ENCODE assay signal across 16 mouse cellular contexts in genomic region chr3:116493658-116494057, GRCm38 (mm10).
"Had no signal": no experiment of that assay in that cellular context is flagged by ENCODE, and none has a peak within 500 bp of the region (broad histone marks: within the 10 kb centered on the region; RNA-seq: fewer than 3 reads in every experiment).

No protein-coding gene starts in this region.

- ATAC-seq: lung, postnatal 0 days; midbrain, embryonic 16.5 days had no signal

- H3K27me3 ChIP-seq: kidney, embryonic 15.5 days; liver, embryonic 15.5 days; midbrain, embryonic 12.5 days; neural tube, embryonic 13.5 days had no signal

- H3K27ac ChIP-seq: kidney, embryonic 15.5 days; left cerebral cortex, adult 2 months; limb, embryonic 10.5 days; liver, embryonic 15.5 days; midbrain, embryonic 12.5 days; neural tube, embryonic 13.5 days had no signal

- H3K9me3 ChIP-seq: kidney, embryonic 15.5 days; limb, embryonic 10.5 days; liver, embryonic 15.5 days; midbrain, embryonic 12.5 days; neural tube, embryonic 13.5 days had no signal

- H3K9ac ChIP-seq: kidney, embryonic 15.5 days; liver, embryonic 15.5 days; midbrain, embryonic 12.5 days; neural tube, embryonic 13.5 days had no signal

- H3K4me3 ChIP-seq: kidney, embryonic 15.5 days; left cerebral cortex, adult 2 months; limb, embryonic 10.5 days; liver, embryonic 15.5 days; midbrain, embryonic 12.5 days; neural tube, embryonic 13.5 days had no signal

- H3K4me2 ChIP-seq: kidney, embryonic 15.5 days; liver, embryonic 11.5 days; liver, embryonic 15.5 days; midbrain, embryonic 12.5 days; neural tube, embryonic 13.5 days had no signal

- H3K4me1 ChIP-seq: kidney, embryonic 15.5 days; limb, embryonic 10.5 days; liver, embryonic 15.5 days; midbrain, embryonic 12.5 days; neural tube, embryonic 13.5 days had no signal

- DNase-seq: kidney, postnatal 25 days; lung, adult 2 months; lung, postnatal 36 days; retina, postnatal 1 day; right cerebral cortex, postnatal 4 days; spleen, adult 18-20 months; thymus, postnatal 14 days had no signal
